Mouse (Mus musculus) forebrain, embryonic 11.5 days (tissue): ENCODE data around the gene Cd302. TPM values are rescaled to one million over a fixed set of nuclear protein-coding genes. Genes with fewer than 3 reads are reported as not detected.

Experiments
- ATAC-seq: fragments of 200-750 bp; cut with Nextera tagmentation; replicated peaks from 2 replicates; pipeline ENCODE4 v1.8.0; 2017; ENCODE audit warnings: moderate TSS enrichment; ENCODE audit not compliant: low FRiP score
- DNase-seq: peaks from one replicate; pipeline ENCODE4 v3.0.0-alpha.2; 2017; ENCODE audit warnings: low spot score
- H3K27ac ChIP-seq: fragments of 300-500 bp; sonication (generic); 2 replicates; pipeline ENCODE4 v1.5.1; 2014; ENCODE audit warnings: low read depth, low read length
- H3K27me3 ChIP-seq: fragments of 300-500 bp; sonication (generic); 2 replicates; pipeline ENCODE4 v1.6.1; 2014; ENCODE audit warnings: mild to moderate bottlenecking, low read length, mixed read lengths; ENCODE audit not compliant: control insufficient read depth, insufficient read depth
- H3K36me3 ChIP-seq: fragments of 300-500 bp; sonication (generic); 2 replicates; pipeline ENCODE4 v1.6.1; 2014; ENCODE audit warnings: mild to moderate bottlenecking, low read length, moderate library complexity, mixed read lengths; ENCODE audit not compliant: control insufficient read depth, insufficient read depth
- H3K4me1 ChIP-seq: fragments of 300-500 bp; sonication (generic); replicated peaks from 2 replicates; pipeline ENCODE4 v1.6.1; 2014; ENCODE audit warnings: low read length, mixed read lengths; ENCODE audit not compliant: control insufficient read depth, insufficient read depth
- H3K4me2 ChIP-seq: fragments of 300-500 bp; sonication (generic); 2 replicates; pipeline ENCODE4 v1.6.1; 2014; ENCODE audit warnings: low read depth, mild to moderate bottlenecking, low read length, moderate library complexity, mixed read lengths; ENCODE audit not compliant: severe bottlenecking
- H3K4me3 ChIP-seq: fragments of 300-500 bp; sonication (generic); 2 replicates; pipeline ENCODE4 v1.5.1; 2014; ENCODE audit warnings: low read depth, low read length
- H3K9ac ChIP-seq: fragments of 300-500 bp; sonication (generic); 2 replicates; pipeline ENCODE4 v1.6.1; 2014; ENCODE audit warnings: low read length
- H3K9me3 ChIP-seq: fragments of 300-500 bp; sonication (generic); 2 replicates; pipeline ENCODE4 v1.6.1; 2016; ENCODE audit warnings: low read length, mixed read lengths; ENCODE audit not compliant: control insufficient read depth
- WGBS: fragments of 180-500 bp; shearing (Covaris S2); extraction: QIAGEN DNeasy Blood & Tissue Kit; methylation state at CpG from one replicate; pipeline ENCODE4 v1.1.7; 2014; 5-methylcytosine and 5-hydroxymethylcytosine counted together
- polyA plus RNA-seq: library from polyadenylated mRNA; unstranded; fragments of >200 nt; fragmentation: Nextera tagmentation; extraction: Ambion mirVana; gene quantifications from 2 replicates; pipeline ENCODE4 v1.2.1, GENCODE M21; 2014

Gene Cd302
- polyA plus RNA-seq, 1 experiment from 2014 or later: 11.4 TPM

- ATAC-seq: no peak
- Histone ChIP-seq H3K9me3 (no peaks in the 10 kb centered on the region), H3K36me3 (no peaks in the 10 kb centered on the region; the same call in 1 of the 2 replicates), H3K4me1 (no peaks in the 10 kb centered on the region; the same call in 1 of the 2 replicates), H3K27ac (no peak overlapping the region), H3K27me3 (no peaks in the 10 kb centered on the region), H3K4me3 (peak overlapping the region; percentile 90), H3K4me2 (peak overlapping the region; percentile 65), H3K9ac (peak overlapping the region; percentile 92)
- DNase-seq: no peak
- 31% methylated on average over 5 of the region's 5 CpGs for WGBS
Measured at GRCm38 (mm10) chr2:60210821-60211220, 73.5 kb downstream of the Cd302 start.

GRCm38 (mm10) chr2:60209703-60210651 is 74.3 kb downstream of the Cd302 start, which contains the start of the genes Baz2b and March7:
Baz2b (minus strand) TSS chr2:60209839.
March7 (plus strand) TSS chr2:60209887.
- Histone ChIP-seq H3K27ac (peak within 1 kb of the TSS; percentile 84), H3K4me1 (no peaks in the 10 kb centered on the region; the same call in 1 of the 2 replicates), H3K9me3 (no peaks in the 10 kb centered on the region), H3K4me3 (peak within 1 kb of the TSS; percentile 90), H3K9ac (peak within 1 kb of the TSS; percentile 92), H3K36me3 (no peaks in the 10 kb centered on the region; the same call in 1 of the 2 replicates), H3K4me2 (peak within 1 kb of the TSS; percentile 65), H3K27me3 (no peaks in the 10 kb centered on the region)
- WGBS: under 1% methylated on average over 55 of the region's 109 CpGs
- ATAC-seq (peak; percentile 92), DNase-seq (peak; percentile 94)

- ATAC-seq (peak; percentile 22; the same call in 1 of the 2 replicates), DNase-seq (peak; percentile 80)
- Histone ChIP-seq H3K4me2 (peak overlapping the region; percentile 65), H3K36me3 (no peaks in the 10 kb centered on the region; the same call in 1 of the 2 replicates), H3K4me1 (no peaks in the 10 kb centered on the region; the same call in 1 of the 2 replicates), H3K9me3 (no peaks in the 10 kb centered on the region), H3K27ac (peak overlapping the region; percentile 62), H3K9ac (peak overlapping the region; percentile 92), H3K4me3 (peak overlapping the region; percentile 90), H3K27me3 (no peaks in the 10 kb centered on the region)
- under 1% methylated on average over 35 of the region's 35 CpGs for WGBS
Measured at GRCm38 (mm10) chr2:60209122-60209611, 75.1 kb downstream of the Cd302 start.

GRCm38 (mm10) chr2:60205795-60206194 is 78.5 kb downstream of the Cd302 start:
- Histone ChIP-seq H3K9ac (no peak overlapping the region), H3K4me2 (no peak overlapping the region), H3K4me3 (no peak overlapping the region), H3K4me1 (no peaks in the 10 kb centered on the region; the same call in 1 of the 2 replicates), H3K27ac (no peak overlapping the region), H3K9me3 (no peaks in the 10 kb centered on the region), H3K36me3 (no peaks in the 10 kb centered on the region), H3K27me3 (no peaks in the 10 kb centered on the region)
- 88% methylated on average over 6 of the region's 6 CpGs for whole genome bisulfite sequencing
- ATAC-seq (no peak), DNase-seq (no peak)

GRCm38 (mm10) chr2:60204162-60204561 is 80.1 kb downstream of the Cd302 start:
- H3K4me2 ChIP-seq: no peak overlapping the region
- H3K36me3 ChIP-seq: no peaks in the 10 kb centered on the region
- no peaks in the 10 kb centered on the region for H3K4me1 ChIP-seq
- no peak overlapping the region for H3K4me3 ChIP-seq
- no peak overlapping the region for H3K27ac ChIP-seq
- no peak overlapping the region for H3K9ac ChIP-seq
- DNase-seq: no peak
- no peaks in the 10 kb centered on the region for H3K9me3 ChIP-seq
- 87% methylated on average over 6 of the region's 6 CpGs for WGBS
- no peak for ATAC-seq
- H3K27me3 ChIP-seq: no peaks in the 10 kb centered on the region

GRCm38 (mm10) chr2:60203733-60204132 is 80.6 kb downstream of the Cd302 start:
- Histone ChIP-seq H3K9ac (no peak overlapping the region), H3K27ac (no peak overlapping the region), H3K4me3 (no peak overlapping the region), H3K4me2 (no peak overlapping the region), H3K36me3 (no peaks in the 10 kb centered on the region), H3K4me1 (no peaks in the 10 kb centered on the region), H3K9me3 (no peaks in the 10 kb centered on the region), H3K27me3 (no peaks in the 10 kb centered on the region)
- DNase-seq (no peak), ATAC-seq (no peak)
- 94% methylated on average over 4 of the region's 4 CpGs for WGBS

- H3K4me3 ChIP-seq: no peak overlapping the region
- no peaks in the 10 kb centered on the region for H3K27me3 ChIP-seq
- H3K9me3 ChIP-seq: no peaks in the 10 kb centered on the region
- ATAC-seq (no peak), DNase-seq (no peak)
- H3K27ac ChIP-seq: no peak overlapping the region
- no peak overlapping the region for H3K4me2 ChIP-seq
- no peaks in the 10 kb centered on the region for H3K36me3 ChIP-seq
- WGBS: 88% methylated on average over 8 of the region's 8 CpGs
- no peak overlapping the region for H3K9ac ChIP-seq
- H3K4me1 ChIP-seq: no peaks in the 10 kb centered on the region
Measured at GRCm38 (mm10) chr2:60202900-60203530, 81.3 kb downstream of the Cd302 start.
